Mouse (Mus musculus) olfactory bulb, adult 2 months (tissue): ENCODE data around the gene Aen. TPM values are rescaled to one million over a fixed set of nuclear protein-coding genes. Genes with fewer than 3 reads are reported as not detected.
A peak's percentile ranks its signal among the peaks of the same experiment; 100 is the strongest.

Experiments used
- H3K27ac ChIP-seq: fragments of 200-500 bp; 2 replicates; pipeline ENCODE4 v1.5.1; 2012; ENCODE audit warnings: low read depth, low read length; ENCODE audit not compliant: insufficient read depth
- H3K4me1 ChIP-seq: fragments of 200-500 bp; 2 replicates; pipeline ENCODE4 v1.6.1; 2012; ENCODE audit warnings: low read length; ENCODE audit not compliant: control insufficient read depth, insufficient read depth
- H3K4me3 ChIP-seq: fragments of 200-500 bp; 2 replicates; pipeline ENCODE4 v1.5.1; 2012; ENCODE audit warnings: mild to moderate bottlenecking, low read depth, low read length, moderate library complexity; ENCODE audit not compliant: insufficient read depth
- CTCF ChIP-seq: fragments of 200-500 bp; IDR thresholded peaks from 2 replicates; pipeline ENCODE4 v1.5.1; 2012; ENCODE audit warnings: low read depth, mild to moderate bottlenecking, low read length, moderate library complexity; ENCODE audit not compliant: insufficient read depth
- POLR2A ChIP-seq: fragments of 200-500 bp; IDR thresholded peaks from 2 replicates; pipeline ENCODE4 v1.6.1; 2012; ENCODE audit warnings: mild to moderate bottlenecking, low read depth, low read length, moderate library complexity; ENCODE audit not compliant: insufficient read depth
- WGBS: fragments of 180-500 bp; shearing (Covaris S2); methylation state at CpG from one replicate; pipeline ENCODE4 v1.1.7; 2018; 5-methylcytosine and 5-hydroxymethylcytosine counted together
- polyA plus RNA-seq: library from polyadenylated mRNA; stranded (reverse); fragments of >200 nt; gene quantifications from 2 replicates; pipeline ENCODE4 v1.2.4, GENCODE M21; 2012; ENCODE audit warnings: low replicate concordance; ENCODE audit not compliant: missing spikeins, insufficient read depth, insufficient read length

Gene Aen
- polyA plus RNA-seq, 1 experiment = not detected

GRCm38 (mm10) chr7:78910336-78911098 lies 14.9 kb downstream of the Aen start:
- no peak overlapping the region for H3K27ac ChIP-seq
- H3K4me1 ChIP-seq = peaks cover 18% of the 10 kb centered on the region
- H3K4me3 ChIP-seq = no peak overlapping the region
- 57% methylated on average over 6 of the region's 6 CpGs for WGBS
- TF ChIP-seq CTCF (no peak), POLR2A (no peak)

- no peak overlapping the region for H3K4me3 ChIP-seq
- WGBS = 95% methylated on average over 4 of the region's 4 CpGs
- TF ChIP-seq POLR2A (no peak), CTCF (no peak)
Measured at GRCm38 (mm10) chr7:78911209-78911608, 15.6 kb downstream of the Aen start.

GRCm38 (mm10) chr7:78912253-78912973 lies 16.8 kb downstream of the Aen start:
- WGBS = 13% methylated on average over 20 of the region's 20 CpGs
- TF ChIP-seq CTCF (no peak), POLR2A (no peak)
- no peak overlapping the region for H3K27ac ChIP-seq
- H3K4me1 ChIP-seq = peaks cover 18% of the 10 kb centered on the region
- peak overlapping the region; percentile 8; the same call in 1 of the 2 replicates for H3K4me3 ChIP-seq

More at GRCm38 (mm10) chr7:78911209-78911608, 15.6 kb downstream of the Aen start:
- Histone ChIP-seq H3K27ac (no peak overlapping the region), H3K4me1 (peaks cover 18% of the 10 kb centered on the region)

- 70% methylated on average over 5 of the region's 5 CpGs for WGBS
- H3K27ac ChIP-seq = no peak within 1 kb of the TSS
- H3K4me1 ChIP-seq = peaks cover 18% of the 10 kb centered on the region
- peak within 1 kb of the TSS; percentile 27 for H3K4me3 ChIP-seq
- no peak for TF ChIP-seq POLR2A
- no peak for TF ChIP-seq CTCF
Measured at GRCm38 (mm10) chr7:78912974-78913474, 17.4 kb downstream of the Aen start, which contains the start of gene Isg20. Gene Isg20, plus strand, starts transcription at chr7:78913424.

- WGBS = 79% methylated on average over 19 of the region's 19 CpGs
- H3K4me3 ChIP-seq = peak overlapping the region; percentile 27
- no peak overlapping the region for H3K27ac ChIP-seq
- TF ChIP-seq POLR2A (no peak), CTCF (no peak)
- H3K4me1 ChIP-seq = peaks cover 18% of the 10 kb centered on the region
Measured at GRCm38 (mm10) chr7:78913649-78914544, 18.2 kb downstream of the Aen start.

- H3K27ac ChIP-seq = no peak overlapping the region
- H3K4me1 ChIP-seq = peaks cover 18% of the 10 kb centered on the region
- no peak overlapping the region for H3K4me3 ChIP-seq
- TF ChIP-seq CTCF = no peak
- no peak for TF ChIP-seq POLR2A
- WGBS = 93% methylated on average over 3 of the region's 3 CpGs
Measured at GRCm38 (mm10) chr7:78914545-78914845, 18.8 kb downstream of the Aen start.

GRCm38 (mm10) chr7:78914896-78915510 lies 19.3 kb downstream of the Aen start:
- Histone ChIP-seq H3K4me3 (no peak overlapping the region), H3K27ac (no peak overlapping the region), H3K4me1 (peaks cover 18% of the 10 kb centered on the region)
- TF ChIP-seq POLR2A (no peak), CTCF (no peak)
- 90% methylated on average over 11 of the region's 11 CpGs for WGBS

GRCm38 (mm10) chr7:78918686-78919085 lies 23.0 kb downstream of the Aen start:
- no peak for TF ChIP-seq POLR2A
- no peak for TF ChIP-seq CTCF
- Histone ChIP-seq H3K4me1 (peaks cover 6% of the 10 kb centered on the region), H3K27ac (no peak overlapping the region), H3K4me3 (no peak overlapping the region)
- 71% methylated on average over 4 of the region's 4 CpGs for WGBS
